Mouse (Mus musculus) hindbrain, embryonic 15.5 days (tissue): ENCODE results near the gene Polg. TPM values are rescaled to one million over a fixed set of nuclear protein-coding genes. Genes with fewer than 3 reads are reported as not detected.
A peak's percentile ranks its signal among the peaks of the same experiment; 100 is the strongest.

Experiments
- ATAC-seq: fragments of 200-750 bp; cut with Nextera tagmentation; 2 replicates; pipeline ENCODE4 v1.8.0; 2017; ENCODE audit warnings: low read depth, moderate number of reproducible peaks, moderate TSS enrichment; ENCODE audit not compliant: low FRiP score
- H3K27ac ChIP-seq: fragments of 300-500 bp; sonication (generic); replicated peaks from 2 replicates; pipeline ENCODE4 v1.5.1; 2015; ENCODE audit warnings: mild to moderate bottlenecking, inconsistent platforms
- H3K27me3 ChIP-seq: fragments of 300-500 bp; sonication (generic); 2 replicates; pipeline ENCODE4 v1.6.1; 2015; ENCODE audit warnings: control low read depth, inconsistent platforms
- H3K36me3 ChIP-seq: fragments of 300-500 bp; sonication (generic); 2 replicates; pipeline ENCODE4 v1.6.1; 2015; ENCODE audit warnings: control low read depth, inconsistent platforms
- H3K4me1 ChIP-seq: fragments of 300-500 bp; sonication (generic); replicated peaks from 2 replicates; pipeline ENCODE4 v1.6.1; 2015; ENCODE audit warnings: control low read depth, inconsistent platforms
- H3K4me2 ChIP-seq: fragments of 300-500 bp; sonication (generic); 2 replicates; pipeline ENCODE4 v1.6.1; 2015; ENCODE audit warnings: moderate library complexity, mild to moderate bottlenecking, inconsistent platforms
- H3K4me3 ChIP-seq: fragments of 300-500 bp; sonication (generic); 2 replicates; pipeline ENCODE4 v1.5.1; 2015; ENCODE audit warnings: mild to moderate bottlenecking, inconsistent platforms
- H3K9ac ChIP-seq: fragments of 300-500 bp; sonication (generic); 2 replicates; pipeline ENCODE4 v1.6.1; 2015; ENCODE audit warnings: inconsistent platforms
- H3K9me3 ChIP-seq: fragments of 300-500 bp; sonication (generic); 2 replicates; pipeline ENCODE4 v1.6.1; 2016; ENCODE audit warnings: control low read depth, inconsistent platforms
- WGBS: fragments of 180-500 bp; shearing (Covaris S2); methylation state at CpG from one replicate; pipeline ENCODE4 v1.1.7; 2015; 5-methylcytosine and 5-hydroxymethylcytosine counted together
- polyA plus RNA-seq: library from polyadenylated mRNA; unstranded; fragments of >200 nt; fragmentation: Nextera tagmentation; extraction: Ambion mirVana; gene quantifications from 2 replicates; pipeline ENCODE4 v1.2.1, GENCODE M21; 2015

The Polg gene
- polyA plus RNA-seq, 1 experiment from 2014 or later, result 27.0 TPM

DNA sequence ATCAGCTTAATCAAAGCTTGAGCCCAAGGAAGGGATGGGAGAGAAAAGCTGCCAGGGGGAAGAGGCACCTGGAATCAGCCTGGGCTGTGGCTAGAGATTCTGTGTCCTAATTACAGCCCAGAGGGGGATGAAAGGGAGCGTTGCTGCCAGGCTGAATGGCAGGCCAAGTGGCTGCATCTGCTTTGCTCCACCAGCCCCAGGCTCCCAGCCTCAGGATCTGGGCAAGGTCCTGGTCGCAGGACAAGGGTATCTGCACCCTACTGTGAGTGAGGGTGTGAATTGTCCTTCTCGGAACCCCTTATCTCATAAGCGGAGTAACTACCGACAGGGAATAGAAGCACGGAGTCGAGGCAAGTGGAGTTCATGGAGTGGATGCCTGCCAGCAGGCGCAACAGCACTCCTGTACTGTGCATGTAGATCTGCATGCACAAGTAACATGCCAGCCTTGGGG is 35.4 kb upstream of the Polg start:
- Histone ChIP-seq H3K4me2 (peak overlapping the region; percentile 87), H3K9ac (peak overlapping the region; percentile 99), H3K27me3 (peaks cover 3% of the 10 kb centered on the region; the same call in 1 of the 2 replicates), H3K4me3 (peak overlapping the region; percentile 90), H3K36me3 (no peaks in the 10 kb centered on the region), H3K4me1 (peaks cover 48% of the 10 kb centered on the region), H3K9me3 (no peaks in the 10 kb centered on the region), H3K27ac (peak overlapping the region; percentile 97)
- WGBS, result under 1% methylated on average over 8 of the region's 8 CpGs
- ATAC-seq, result no peak

GRCm38 (mm10) chr7:79500681-79501306 is 34.6 kb upstream of the Polg start:
- ATAC-seq, result no peak
- 7% methylated on average over 3 of the region's 3 CpGs for WGBS
- H3K4me3 ChIP-seq, result peak overlapping the region; percentile 90
- peak overlapping the region; percentile 99 for H3K9ac ChIP-seq
- peaks cover 53% of the 10 kb centered on the region for H3K4me1 ChIP-seq
- no peaks in the 10 kb centered on the region for H3K36me3 ChIP-seq
- H3K27ac ChIP-seq, result peak overlapping the region; percentile 97
- H3K4me2 ChIP-seq, result peak overlapping the region; percentile 87
- peaks cover 3% of the 10 kb centered on the region; the same call in 1 of the 2 replicates for H3K27me3 ChIP-seq
- H3K9me3 ChIP-seq, result no peaks in the 10 kb centered on the region

DNA sequence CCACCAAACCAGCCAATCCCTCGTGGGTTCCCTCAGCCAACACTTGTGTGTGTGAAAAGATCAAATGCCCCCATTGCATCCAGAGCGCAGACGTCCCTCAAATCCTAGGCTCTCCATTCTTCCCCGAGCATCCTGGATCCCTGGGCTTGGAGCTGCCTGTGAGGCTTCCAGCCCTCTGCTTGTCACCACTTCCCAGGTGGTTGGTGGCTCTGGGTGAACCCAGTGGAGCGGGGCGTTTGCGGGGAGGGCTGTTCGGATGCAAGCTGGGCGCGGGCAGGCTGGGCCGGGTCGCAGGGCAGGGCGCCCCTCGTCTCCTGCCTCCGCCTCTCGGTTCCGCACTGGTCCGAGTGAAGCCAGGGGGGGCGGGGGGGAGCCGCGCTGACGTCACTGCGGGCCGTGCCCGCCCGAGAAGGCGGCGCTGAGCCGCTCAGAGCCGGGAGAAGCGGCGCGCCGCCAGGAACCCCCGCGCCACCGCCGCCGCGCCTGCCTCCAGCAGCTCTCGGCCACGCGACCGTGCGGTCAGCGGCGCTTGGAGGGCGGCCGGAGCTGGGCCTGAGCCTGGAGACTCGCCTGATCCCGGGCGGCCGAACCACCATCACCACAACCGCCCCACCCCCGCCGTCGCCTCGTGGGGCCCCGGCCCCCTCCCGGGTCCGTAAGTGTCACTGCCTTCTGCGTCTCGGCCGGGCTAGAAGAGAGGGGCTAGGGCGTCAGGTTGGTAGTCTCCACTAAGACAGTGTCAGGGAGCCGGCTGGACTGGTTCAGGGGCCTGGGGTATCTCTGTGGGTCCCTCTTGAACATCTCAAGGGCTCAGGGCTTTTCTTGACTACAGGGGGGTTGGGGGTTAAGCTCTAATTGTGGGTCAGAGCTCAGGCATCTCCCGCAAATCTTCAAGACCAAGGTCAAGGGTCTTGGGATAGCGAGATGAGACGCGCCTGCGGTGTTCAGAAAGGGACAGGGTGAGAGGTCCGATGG is 33.7 kb upstream of the Polg start:
- H3K4me1 ChIP-seq, result peaks cover 55% of the 10 kb centered on the region
- peak overlapping the region; percentile 87 for H3K4me2 ChIP-seq
- H3K4me3 ChIP-seq, result peak overlapping the region; percentile 90
- ATAC-seq, result peak; percentile 78
- peak overlapping the region; percentile 99 for H3K9ac ChIP-seq
- no peaks in the 10 kb centered on the region for H3K9me3 ChIP-seq
- peak overlapping the region; percentile 97 for H3K27ac ChIP-seq
- under 1% methylated on average over 60 of the region's 72 CpGs for WGBS
- peaks cover 3% of the 10 kb centered on the region; the same call in 1 of the 2 replicates for H3K27me3 ChIP-seq
- no peaks in the 10 kb centered on the region for H3K36me3 ChIP-seq

DNA sequence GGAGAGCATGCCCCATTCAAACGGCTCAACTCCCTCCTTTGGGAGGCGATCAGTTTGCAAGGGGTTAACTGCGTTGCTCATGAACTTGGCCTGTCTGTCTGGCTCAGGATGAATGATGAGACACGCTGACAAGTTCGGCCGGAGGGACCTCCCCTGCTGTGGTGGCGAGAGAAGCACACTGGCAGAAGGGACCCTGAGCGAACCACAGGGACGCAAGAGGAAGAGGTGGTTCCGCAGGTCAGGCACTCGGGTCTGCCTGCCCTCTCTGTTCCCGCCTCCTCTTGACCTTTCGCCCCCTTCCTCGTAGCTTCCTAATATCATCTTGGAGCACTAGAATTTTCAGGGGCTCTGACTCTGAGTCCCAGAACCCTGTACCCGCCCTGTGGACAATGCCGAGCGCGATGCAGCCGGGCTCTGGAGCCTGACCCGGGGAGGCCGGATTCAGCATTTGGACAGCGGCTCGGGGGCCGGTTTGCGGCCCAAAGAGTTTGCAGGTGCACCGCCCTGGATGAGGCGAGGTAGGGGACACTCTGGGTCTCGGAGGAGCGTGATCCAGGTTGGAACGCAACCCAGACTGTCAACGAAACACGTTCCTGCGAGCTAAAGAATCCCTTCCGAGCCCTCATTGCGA is 32.9 kb upstream of the Polg start:
- Histone ChIP-seq H3K4me1 (peaks cover 54% of the 10 kb centered on the region), H3K27ac (peak overlapping the region; percentile 97), H3K27me3 (peaks cover 3% of the 10 kb centered on the region; the same call in 1 of the 2 replicates), H3K4me3 (peak overlapping the region; percentile 90), H3K9me3 (no peaks in the 10 kb centered on the region), H3K36me3 (no peaks in the 10 kb centered on the region), H3K9ac (peak overlapping the region; percentile 99), H3K4me2 (peak overlapping the region; percentile 87)
- WGBS, result under 1% methylated on average over 35 of the region's 35 CpGs
- no peak for ATAC-seq

DNA sequence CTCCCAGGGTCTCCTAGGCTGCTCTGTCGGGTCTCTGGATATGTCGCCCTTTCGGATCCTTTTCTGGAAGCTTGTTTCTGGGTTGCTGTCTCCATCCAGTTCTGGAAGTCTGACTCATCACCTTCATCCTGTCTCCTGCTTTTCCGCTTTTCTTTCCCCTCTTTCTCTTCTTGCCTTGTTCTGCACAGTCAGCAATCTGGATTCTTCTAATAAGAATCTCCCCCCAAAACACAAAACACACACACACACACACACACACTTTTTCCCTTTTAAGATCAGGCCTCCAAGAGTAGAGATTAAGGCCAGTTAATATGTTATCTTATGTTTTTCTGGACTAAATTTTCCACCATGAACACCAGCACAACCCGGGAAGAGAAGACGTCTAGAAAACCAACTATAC is 32.2 kb upstream of the Polg start:
- Histone ChIP-seq H3K27ac (peak overlapping the region; percentile 73), H3K4me3 (no peak overlapping the region), H3K9ac (no peak overlapping the region), H3K36me3 (no peaks in the 10 kb centered on the region), H3K4me2 (peak overlapping the region; percentile 87), H3K27me3 (peaks cover 3% of the 10 kb centered on the region; the same call in 1 of the 2 replicates), H3K9me3 (no peaks in the 10 kb centered on the region), H3K4me1 (peaks cover 49% of the 10 kb centered on the region)
- no peak for ATAC-seq
- WGBS, result 15% methylated on average over 6 of the region's 6 CpGs

DNA sequence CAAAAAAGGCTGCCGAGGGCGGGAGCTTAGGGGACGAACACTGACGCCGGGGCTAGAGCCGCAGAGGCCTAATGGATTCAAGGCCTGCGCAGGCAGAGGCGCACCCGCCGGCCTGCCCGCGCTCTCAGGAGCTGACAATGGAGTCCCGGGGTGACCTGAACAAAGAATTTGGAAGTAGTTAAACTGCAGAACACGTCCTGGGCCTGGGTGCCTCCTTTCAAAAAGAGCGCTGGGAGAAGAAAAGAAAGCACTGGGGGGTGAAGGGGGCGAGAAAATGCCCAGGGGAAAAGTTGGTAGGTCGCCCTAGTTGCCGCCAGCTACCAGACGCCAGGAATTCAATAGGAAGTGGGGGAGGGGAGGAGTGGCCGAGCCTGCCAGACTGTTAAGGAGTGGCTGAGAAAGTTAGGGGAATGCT is 31.5 kb upstream of the Polg start:
- Histone ChIP-seq H3K9me3 (no peaks in the 10 kb centered on the region), H3K27me3 (peaks cover 3% of the 10 kb centered on the region; the same call in 1 of the 2 replicates), H3K36me3 (no peaks in the 10 kb centered on the region), H3K27ac (peak overlapping the region; percentile 73), H3K9ac (no peak overlapping the region), H3K4me3 (no peak overlapping the region), H3K4me1 (peaks cover 42% of the 10 kb centered on the region), H3K4me2 (peak overlapping the region; percentile 87)
- 8% methylated on average over 20 of the region's 20 CpGs for WGBS
- peak; percentile 10; the same call in 1 of the 2 replicates for ATAC-seq

DNA sequence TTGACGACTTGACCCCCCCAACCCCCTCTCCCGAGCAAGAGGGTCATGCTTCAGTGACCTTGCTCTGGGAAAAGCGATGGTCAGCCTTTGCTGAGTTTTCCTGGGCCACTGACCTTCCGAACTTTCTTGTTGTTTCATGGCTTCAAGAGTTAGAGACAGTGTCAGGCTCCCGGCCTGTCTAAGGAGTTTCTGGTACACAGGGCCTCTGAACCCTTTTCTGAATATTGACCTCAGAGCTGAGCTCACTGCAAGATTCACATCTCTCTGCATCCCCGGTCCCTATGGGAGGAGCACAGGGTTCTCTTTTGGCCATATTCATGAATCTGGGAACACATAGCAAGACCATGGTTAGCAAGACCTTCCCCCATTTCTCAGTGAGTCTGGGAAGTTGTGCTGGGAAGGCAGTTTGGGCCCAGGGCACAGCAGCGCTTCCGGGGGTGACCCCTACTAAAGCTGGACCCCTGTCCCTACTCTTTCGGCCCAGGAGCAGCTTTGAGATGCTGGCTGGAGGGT is 30.7 kb upstream of the Polg start:
- no peaks in the 10 kb centered on the region for H3K36me3 ChIP-seq
- 8% methylated on average over 9 of the region's 9 CpGs for WGBS
- H3K27ac ChIP-seq, result peak overlapping the region; percentile 73
- peaks cover 3% of the 10 kb centered on the region; the same call in 1 of the 2 replicates for H3K27me3 ChIP-seq
- H3K4me3 ChIP-seq, result peak overlapping the region; percentile 37
- H3K9me3 ChIP-seq, result no peaks in the 10 kb centered on the region
- peak overlapping the region; percentile 41 for H3K9ac ChIP-seq
- H3K4me2 ChIP-seq, result peak overlapping the region; percentile 87
- no peak for ATAC-seq
- peaks cover 36% of the 10 kb centered on the region for H3K4me1 ChIP-seq

DNA sequence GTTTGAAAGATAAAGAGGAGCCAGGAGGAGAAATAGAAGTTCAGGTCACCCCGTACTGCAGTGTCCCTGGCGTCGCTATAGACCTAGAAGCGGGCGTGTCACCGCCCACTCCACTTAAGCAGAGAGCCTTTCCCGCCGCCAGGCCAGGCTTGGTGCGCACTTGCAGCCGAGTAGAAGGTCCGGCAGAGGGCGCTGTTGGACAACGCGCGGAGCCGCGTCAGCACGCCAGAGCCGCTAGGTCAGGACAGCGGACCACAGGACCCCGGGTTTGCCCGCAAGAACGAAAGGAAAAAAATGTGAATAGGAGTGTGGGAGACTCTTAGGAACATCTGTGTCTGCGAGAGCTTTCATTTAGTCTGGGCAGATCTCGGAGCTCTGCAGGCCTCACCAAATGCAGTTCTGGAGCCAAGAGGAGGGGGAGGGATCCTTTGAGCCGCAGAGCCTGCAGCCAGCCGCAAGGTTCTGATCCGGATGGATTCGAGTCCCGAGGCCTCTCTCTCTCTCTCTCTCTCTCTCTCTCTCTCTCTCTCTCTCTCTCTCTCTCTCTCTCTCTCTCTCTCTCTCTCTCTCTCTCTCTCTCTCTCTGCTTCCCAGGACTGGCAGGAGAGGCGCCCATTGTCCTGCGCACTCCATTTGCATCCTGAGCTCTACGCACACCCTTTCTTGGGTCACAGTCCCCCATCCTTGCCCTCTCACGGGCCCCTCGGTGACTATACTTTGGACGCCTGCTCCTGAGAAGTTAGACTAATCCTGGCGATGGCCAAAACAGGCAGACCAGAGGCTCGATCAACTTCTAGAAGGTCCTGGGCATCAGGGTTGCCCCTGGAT is 30.0 kb upstream of the Polg start:
- WGBS, result 2% methylated on average over 38 of the region's 38 CpGs
- H3K36me3 ChIP-seq, result no peaks in the 10 kb centered on the region
- H3K27me3 ChIP-seq, result peaks cover 3% of the 10 kb centered on the region; the same call in 1 of the 2 replicates

DNA sequence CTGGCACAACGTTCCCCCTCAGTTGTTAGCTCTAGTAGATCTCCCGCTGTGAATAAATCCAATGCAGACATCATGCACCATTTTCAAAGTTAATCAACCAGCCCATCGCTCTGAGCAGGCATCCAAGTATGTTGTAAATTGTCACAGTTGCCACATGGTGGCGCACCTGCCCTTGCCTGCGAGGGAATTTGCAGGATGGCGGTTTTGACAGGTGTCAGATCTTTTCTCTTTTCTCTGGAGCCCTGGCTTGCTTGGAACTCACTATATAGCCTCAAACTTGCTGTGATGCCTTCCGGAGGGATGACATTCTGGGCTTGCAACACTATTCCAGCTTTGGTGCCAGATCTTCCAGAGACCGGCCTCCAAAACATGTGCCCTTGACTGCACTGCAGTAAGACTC is 27.8 kb upstream of the Polg start:
- Histone ChIP-seq H3K36me3 (no peaks in the 10 kb centered on the region), H3K27me3 (peaks cover 3% of the 10 kb centered on the region; the same call in 1 of the 2 replicates), H3K4me2 (no peak overlapping the region), H3K4me1 (peaks cover 32% of the 10 kb centered on the region), H3K4me3 (no peak overlapping the region), H3K27ac (no peak overlapping the region), H3K9me3 (no peaks in the 10 kb centered on the region), H3K9ac (no peak overlapping the region)
- 9% methylated on average over 8 of the region's 8 CpGs for WGBS
- ATAC-seq, result no peak

More for the DNA sequence above, 30.0 kb upstream of the Polg start:
- peak; percentile 78 for ATAC-seq
- peaks cover 36% of the 10 kb centered on the region for H3K4me1 ChIP-seq
- peak overlapping the region; percentile 37 for H3K4me3 ChIP-seq
- peak overlapping the region; percentile 87 for H3K4me2 ChIP-seq
- H3K9ac ChIP-seq, result peak overlapping the region; percentile 41
- H3K9me3 ChIP-seq, result no peaks in the 10 kb centered on the region
- peak overlapping the region; percentile 73 for H3K27ac ChIP-seq

DNA sequence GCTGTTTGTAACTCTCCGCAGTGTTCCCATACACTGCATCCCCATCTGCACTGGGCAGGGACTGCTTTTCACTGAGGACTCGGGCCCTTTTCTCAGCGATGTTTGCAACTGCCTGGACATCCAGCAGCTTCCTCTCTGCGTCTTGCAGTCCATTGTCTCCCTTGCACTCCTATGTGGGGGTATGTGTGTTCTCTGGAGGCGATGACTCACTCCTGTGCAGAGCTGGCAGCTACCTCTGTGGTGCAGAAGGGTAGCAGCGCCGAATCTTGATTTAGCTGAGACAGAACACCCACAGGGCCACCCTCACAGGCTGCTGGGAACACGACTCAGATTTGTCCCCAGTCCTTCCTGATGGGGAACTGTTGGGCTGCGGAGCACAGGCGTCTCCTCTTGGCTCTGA is 20.4 kb upstream of the Polg start:
- Histone ChIP-seq H3K27me3 (no peaks in the 10 kb centered on the region), H3K4me1 (no peaks in the 10 kb centered on the region), H3K4me3 (no peak overlapping the region), H3K9me3 (no peaks in the 10 kb centered on the region), H3K9ac (no peak overlapping the region), H3K4me2 (no peak overlapping the region), H3K27ac (no peak overlapping the region), H3K36me3 (no peaks in the 10 kb centered on the region)
- ATAC-seq, result no peak
- 53% methylated on average over 10 of the region's 10 CpGs for WGBS
